Mouse (Mus musculus) embryonic facial prominence, embryonic 12.5 days (tissue): ENCODE measurements around the gene Bag2. TPM values are rescaled to one million over a fixed set of nuclear protein-coding genes. Genes with fewer than 3 reads are reported as not detected.

Experiments
- ATAC-seq: fragments of 200-750 bp; cut with Nextera tagmentation; 2 replicates; pipeline ENCODE4 v1.8.0; 2017; ENCODE audit not compliant: insufficient number of reproducible peaks, insufficient read depth, low FRiP score, low TSS enrichment
- H3K27ac ChIP-seq: fragments of 300-500 bp; sonication (generic); 2 replicates; pipeline ENCODE4 v1.5.1; 2016; ENCODE audit warnings: mild to moderate bottlenecking
- H3K27me3 ChIP-seq: fragments of 300-500 bp; sonication (generic); 2 replicates; pipeline ENCODE4 v1.6.1; 2016; ENCODE audit warnings: mild to moderate bottlenecking, moderate library complexity
- H3K36me3 ChIP-seq: fragments of 300-500 bp; sonication (generic); 2 replicates; pipeline ENCODE4 v1.6.1; 2016; ENCODE audit warnings: mild to moderate bottlenecking
- H3K4me1 ChIP-seq: fragments of 300-500 bp; sonication (generic); 2 replicates; pipeline ENCODE4 v1.6.1; 2016
- H3K4me2 ChIP-seq: fragments of 300-500 bp; sonication (generic); replicated peaks from 2 replicates; pipeline ENCODE4 v1.6.1; 2016; ENCODE audit warnings: mild to moderate bottlenecking, moderate library complexity
- H3K4me3 ChIP-seq: fragments of 300-500 bp; sonication (generic); 2 replicates; pipeline ENCODE4 v1.5.1; 2016; ENCODE audit warnings: mild to moderate bottlenecking
- H3K9ac ChIP-seq: fragments of 300-500 bp; sonication (generic); 2 replicates; pipeline ENCODE4 v1.6.1; 2016; ENCODE audit warnings: mild to moderate bottlenecking, moderate library complexity
- H3K9me3 ChIP-seq: fragments of 300-500 bp; sonication (generic); 2 replicates; pipeline ENCODE4 v1.6.1; 2016; ENCODE audit warnings: mild to moderate bottlenecking, moderate library complexity
- WGBS: fragments of 180-500 bp; shearing (Covaris S2); methylation state at CpG from one replicate; pipeline ENCODE4 v1.1.7; 2016; 5-methylcytosine and 5-hydroxymethylcytosine counted together
- polyA plus RNA-seq: library from polyadenylated mRNA; unstranded; fragments of >200 nt; fragmentation: Nextera tagmentation; extraction: Ambion mirVana; gene quantifications from 2 replicates; pipeline ENCODE4 v1.2.1, GENCODE M21; 2016

Gene Bag2
- 40.9 and 45.6 TPM in 2 replicates for polyA plus RNA-seq

DNA sequence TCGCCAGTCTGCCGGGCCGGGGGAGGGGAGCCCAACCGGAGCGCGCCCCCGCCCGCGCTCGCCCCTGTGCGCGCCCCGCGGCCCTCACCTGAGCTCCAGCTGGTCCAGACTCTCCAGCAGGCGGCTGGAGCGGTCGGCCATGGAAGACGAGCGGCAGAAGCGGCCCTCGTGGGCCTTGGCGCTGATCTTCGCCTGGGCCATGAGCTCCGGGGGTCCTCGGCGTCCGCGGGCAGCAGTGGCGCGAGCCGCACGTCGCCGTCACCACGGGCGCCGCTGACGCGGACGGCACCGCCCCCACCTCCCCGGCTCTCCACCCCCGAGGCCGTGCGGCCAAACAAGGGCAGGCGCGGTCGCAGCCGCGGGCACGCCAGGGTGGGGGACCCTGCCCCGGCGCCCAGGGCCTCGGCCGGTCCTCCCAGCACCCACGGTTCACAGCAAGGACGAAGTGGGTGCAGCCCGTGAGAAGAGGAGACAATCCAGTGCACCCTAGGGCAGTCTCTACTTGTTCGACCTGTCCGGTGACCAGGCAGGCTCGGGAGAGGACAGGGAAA, at the start of gene Bag2:
TSS of gene Bag2 (minus strand) at position 305 of the 551 bp plus-strand sequence.
- no peaks in the 10 kb centered on the region for H3K9me3 ChIP-seq
- peak within 1 kb of the TSS; percentile 73 for H3K4me3 ChIP-seq
- H3K27ac ChIP-seq, result peak within 1 kb of the TSS; percentile 69
- WGBS, result under 1% methylated on average over 61 of the region's 61 CpGs
- peak within 1 kb of the TSS; percentile 86 for H3K9ac ChIP-seq
- ATAC-seq, result peak; percentile 83
- H3K4me2 ChIP-seq, result peak within 1 kb of the TSS; percentile 93
- H3K36me3 ChIP-seq, result peaks cover 4% of the 10 kb centered on the region; the same call in 1 of the 2 replicates
- H3K4me1 ChIP-seq, result peaks cover 17% of the 10 kb centered on the region; the same call in 1 of the 2 replicates
- no peaks in the 10 kb centered on the region for H3K27me3 ChIP-seq

DNA sequence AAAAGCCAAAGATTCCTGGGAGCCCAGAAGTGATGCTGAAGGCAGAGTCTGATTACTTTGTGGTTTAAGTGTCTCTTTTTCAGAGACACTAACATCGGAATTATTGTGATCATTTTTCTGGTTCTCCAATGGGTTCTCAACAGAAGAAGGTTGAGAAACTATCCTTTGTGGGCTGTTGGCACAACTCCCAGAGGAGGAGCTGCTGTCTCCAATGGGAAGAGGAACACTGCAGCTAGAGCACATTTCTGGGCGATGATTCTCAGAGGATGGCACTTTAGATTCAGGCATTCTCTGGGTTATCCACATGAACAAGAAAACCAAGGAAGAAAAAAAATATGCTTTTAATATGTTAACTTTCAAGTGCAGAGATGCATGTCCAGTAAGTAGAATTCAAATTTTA, 45.7 kb upstream of the Bag2 start:
- Histone ChIP-seq H3K4me3 (no peak overlapping the region), H3K9me3 (no peaks in the 10 kb centered on the region), H3K4me1 (no peaks in the 10 kb centered on the region), H3K4me2 (no peak overlapping the region), H3K27me3 (no peaks in the 10 kb centered on the region), H3K27ac (no peak overlapping the region), H3K9ac (no peak overlapping the region), H3K36me3 (peaks cover 70% of the 10 kb centered on the region)
- no peak for ATAC-seq
- WGBS, result 94% methylated on average over 2 of the region's 2 CpGs

DNA sequence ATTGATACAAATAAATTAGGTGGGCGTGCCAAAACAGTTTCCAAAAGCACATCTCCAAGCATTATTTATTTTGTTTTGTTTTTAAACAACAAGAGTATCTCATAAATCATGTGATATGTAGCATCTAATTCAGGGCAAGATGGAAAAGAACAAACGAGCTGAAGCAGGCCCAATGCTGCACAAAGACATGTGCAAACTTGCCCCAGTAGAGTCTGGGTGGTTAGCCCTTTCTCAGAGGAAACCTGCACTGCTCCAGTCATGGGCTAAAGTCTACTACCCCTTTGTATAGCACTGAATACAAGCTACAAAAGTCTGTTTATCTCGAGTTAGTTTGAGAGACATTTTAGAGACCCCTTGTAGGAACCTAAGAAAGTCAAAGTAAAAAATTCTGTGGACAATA, 42.0 kb upstream of the Bag2 start:
- 79% methylated on average over 3 of the region's 3 CpGs for WGBS
- no peak for ATAC-seq
- H3K4me3 ChIP-seq, result no peak overlapping the region
- no peaks in the 10 kb centered on the region for H3K27me3 ChIP-seq
- no peak overlapping the region for H3K4me2 ChIP-seq
- no peak overlapping the region for H3K27ac ChIP-seq
- no peaks in the 10 kb centered on the region for H3K4me1 ChIP-seq
- peaks cover 49% of the 10 kb centered on the region for H3K36me3 ChIP-seq
- H3K9me3 ChIP-seq, result no peaks in the 10 kb centered on the region
- H3K9ac ChIP-seq, result no peak overlapping the region

DNA sequence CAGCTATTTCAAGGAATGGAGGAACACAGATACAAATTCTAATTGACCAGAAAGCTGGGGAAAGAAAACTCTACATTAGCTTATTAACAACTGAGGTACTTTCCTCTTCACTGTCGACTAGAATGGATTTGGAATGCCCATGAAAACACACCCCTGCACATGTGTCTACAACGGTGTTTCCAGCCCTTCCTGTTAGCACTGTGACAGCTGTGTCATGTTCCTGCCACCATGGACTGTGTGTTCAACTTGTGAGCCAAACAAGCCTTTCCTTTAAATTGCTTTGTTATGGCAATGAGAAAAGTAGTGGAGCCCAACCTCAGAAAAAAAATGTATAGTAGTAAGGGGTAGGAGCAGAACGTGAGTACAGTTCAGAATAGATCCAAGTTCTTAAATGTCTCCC, 30.9 kb upstream of the Bag2 start:
- H3K4me2 ChIP-seq, result no peak overlapping the region
- H3K27me3 ChIP-seq, result no peaks in the 10 kb centered on the region
- no peak overlapping the region for H3K9ac ChIP-seq
- H3K27ac ChIP-seq, result no peak overlapping the region
- no peaks in the 10 kb centered on the region for H3K9me3 ChIP-seq
- no peak for ATAC-seq
- peaks cover 7% of the 10 kb centered on the region for H3K36me3 ChIP-seq
- H3K4me3 ChIP-seq, result no peak overlapping the region
- H3K4me1 ChIP-seq, result no peaks in the 10 kb centered on the region
- WGBS, result 68% methylated on average over 3 of the region's 3 CpGs

DNA sequence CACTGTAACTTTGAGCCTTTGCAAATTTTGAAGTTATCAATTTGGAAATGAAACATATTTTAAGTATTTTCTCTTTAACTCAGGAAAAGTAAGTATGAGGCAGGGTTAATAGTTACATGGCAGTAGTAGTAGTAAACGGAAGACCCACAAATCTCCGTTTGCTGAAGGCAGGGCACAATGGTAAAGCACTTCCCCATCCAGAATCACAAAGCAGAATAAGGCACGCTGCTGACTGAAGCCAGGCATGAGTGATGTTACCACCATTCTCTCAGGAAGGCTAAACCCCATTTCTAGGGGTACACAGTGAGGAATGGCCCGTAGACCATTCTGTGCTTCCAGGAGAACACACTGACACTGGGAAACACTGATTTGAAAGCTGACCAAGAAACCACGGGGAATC, 30.5 kb upstream of the Bag2 start:
- Histone ChIP-seq H3K4me2 (no peak overlapping the region), H3K9me3 (no peaks in the 10 kb centered on the region), H3K36me3 (peaks cover 9% of the 10 kb centered on the region), H3K4me3 (no peak overlapping the region), H3K9ac (no peak overlapping the region), H3K27me3 (no peaks in the 10 kb centered on the region), H3K27ac (no peak overlapping the region), H3K4me1 (no peaks in the 10 kb centered on the region)
- WGBS, result 88% methylated on average over 5 of the region's 5 CpGs
- ATAC-seq, result no peak

DNA sequence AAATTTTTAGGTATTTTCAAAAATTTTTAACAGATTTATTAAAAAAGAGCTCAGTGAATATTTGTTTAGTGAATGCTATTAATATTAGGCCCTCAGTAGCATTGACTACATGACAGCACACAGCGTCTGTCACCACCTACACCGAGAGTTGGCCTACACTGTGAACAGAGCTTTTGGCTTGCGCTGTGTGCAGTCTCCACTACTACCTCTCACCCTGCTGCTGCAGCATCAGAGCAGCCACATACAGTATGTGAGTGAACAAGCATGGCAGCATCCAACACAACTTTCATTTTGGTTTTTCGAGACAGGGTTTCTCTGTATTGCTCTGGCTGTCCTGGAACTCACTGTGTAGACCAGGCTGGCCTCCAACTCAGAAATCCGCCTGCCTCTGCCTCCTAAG, 27.0 kb upstream of the Bag2 start:
- WGBS, result 95% methylated on average over 5 of the region's 5 CpGs
- ATAC-seq, result no peak
- no peak overlapping the region for H3K4me3 ChIP-seq
- H3K36me3 ChIP-seq, result peaks cover 17% of the 10 kb centered on the region
- H3K27ac ChIP-seq, result no peak overlapping the region
- no peak overlapping the region for H3K4me2 ChIP-seq
- no peak overlapping the region for H3K9ac ChIP-seq
- no peaks in the 10 kb centered on the region for H3K4me1 ChIP-seq
- H3K9me3 ChIP-seq, result no peaks in the 10 kb centered on the region
- no peaks in the 10 kb centered on the region for H3K27me3 ChIP-seq

DNA sequence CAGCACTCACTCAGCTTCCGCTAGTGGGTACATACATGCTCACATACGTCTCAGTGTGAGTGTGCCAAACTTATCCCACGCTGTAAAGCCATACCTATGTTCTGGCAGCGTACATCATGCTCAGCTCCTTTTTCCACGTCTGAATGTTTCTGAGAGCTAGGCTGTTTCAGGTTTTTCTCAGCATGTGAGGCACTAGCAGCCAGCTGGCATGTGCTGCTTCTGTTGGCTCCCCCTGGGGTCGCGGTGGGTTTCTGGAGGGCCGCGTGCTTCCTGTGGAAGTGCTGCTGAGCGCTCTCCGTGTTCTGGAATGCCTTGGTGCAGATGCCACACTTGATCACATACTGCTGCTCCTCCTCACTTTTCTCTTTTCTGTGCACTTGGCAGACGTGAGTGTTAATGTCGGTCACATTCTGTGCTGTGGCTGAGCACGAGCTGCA, 18.6 kb upstream of the Bag2 start:
- ATAC-seq, result no peak
- no peak overlapping the region for H3K27ac ChIP-seq
- H3K9ac ChIP-seq, result no peak overlapping the region
- H3K36me3 ChIP-seq, result peaks cover 30% of the 10 kb centered on the region
- WGBS, result 83% methylated on average over 14 of the region's 14 CpGs
- H3K4me3 ChIP-seq, result no peak overlapping the region
- no peaks in the 10 kb centered on the region for H3K4me1 ChIP-seq
- H3K9me3 ChIP-seq, result no peaks in the 10 kb centered on the region
- H3K4me2 ChIP-seq, result no peak overlapping the region
- H3K27me3 ChIP-seq, result no peaks in the 10 kb centered on the region

DNA sequence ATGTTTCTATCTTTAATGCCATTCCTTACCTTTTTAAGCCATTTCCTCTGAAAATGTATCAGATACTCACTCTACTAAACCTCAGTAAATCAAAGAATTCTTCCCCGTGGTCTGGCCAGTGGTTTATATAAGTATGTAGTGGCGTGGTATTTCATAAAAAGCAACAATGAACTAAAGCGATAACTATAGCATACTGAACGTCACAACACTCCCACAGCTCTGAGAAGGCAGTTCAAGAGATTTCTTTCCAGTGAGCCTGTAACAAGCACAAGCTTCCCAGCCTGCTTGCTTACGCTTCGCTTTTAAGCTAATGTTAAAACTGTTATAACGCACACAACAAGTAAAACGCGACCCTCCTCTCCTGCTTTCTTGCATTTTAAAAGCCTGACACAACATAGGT, 14.5 kb upstream of the Bag2 start:
- no peak overlapping the region for H3K4me2 ChIP-seq
- ATAC-seq, result no peak
- H3K9ac ChIP-seq, result no peak overlapping the region
- H3K4me3 ChIP-seq, result no peak overlapping the region
- no peaks in the 10 kb centered on the region for H3K4me1 ChIP-seq
- H3K27me3 ChIP-seq, result no peaks in the 10 kb centered on the region
- no peaks in the 10 kb centered on the region for H3K9me3 ChIP-seq
- peaks cover 40% of the 10 kb centered on the region for H3K36me3 ChIP-seq
- WGBS, result 93% methylated on average over 9 of the region's 9 CpGs
- no peak overlapping the region for H3K27ac ChIP-seq

DNA sequence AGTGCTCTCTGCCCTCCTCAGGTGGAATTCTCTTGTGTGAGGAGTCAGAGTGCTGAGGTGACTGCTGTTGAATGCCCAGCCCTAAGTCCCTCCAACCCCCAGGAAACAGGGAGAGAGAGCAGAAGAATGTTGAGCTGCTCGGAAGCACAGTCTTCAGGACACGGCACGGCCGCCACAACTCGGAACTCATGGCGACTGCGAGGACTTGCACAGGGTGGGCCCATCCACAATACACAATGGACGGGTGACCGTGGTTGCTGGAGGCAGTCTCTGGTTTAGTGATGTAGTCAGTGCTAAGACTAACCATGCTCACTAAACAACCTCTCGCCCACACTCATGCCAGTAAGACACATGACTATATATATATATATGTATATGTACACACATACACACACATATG, 14.0 kb upstream of the Bag2 start:
- Histone ChIP-seq H3K9me3 (no peaks in the 10 kb centered on the region), H3K9ac (no peak overlapping the region), H3K36me3 (peaks cover 37% of the 10 kb centered on the region), H3K4me1 (no peaks in the 10 kb centered on the region), H3K27ac (no peak overlapping the region), H3K4me3 (no peak overlapping the region), H3K27me3 (no peaks in the 10 kb centered on the region), H3K4me2 (no peak overlapping the region)
- 96% methylated on average over 10 of the region's 10 CpGs for WGBS
- no peak for ATAC-seq

DNA sequence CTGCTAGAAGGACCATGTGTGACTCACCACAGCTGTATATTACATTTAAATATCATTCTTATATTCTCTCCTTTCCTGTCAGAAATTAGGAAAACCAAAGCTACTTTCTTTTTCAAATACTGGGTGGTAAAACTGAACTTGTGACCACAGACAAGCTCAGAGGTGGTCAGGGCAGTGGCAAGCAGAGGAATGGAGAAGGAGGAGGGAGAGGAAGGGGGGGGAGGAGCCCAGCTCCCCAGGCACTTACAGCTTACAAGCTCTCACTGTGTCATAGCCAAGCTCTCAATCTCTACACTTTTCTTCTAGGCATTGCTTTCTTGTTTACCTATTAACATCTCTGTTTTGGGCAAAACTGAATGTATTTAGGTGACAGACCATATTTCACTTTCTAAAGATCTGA, 11.2 kb upstream of the Bag2 start:
- Histone ChIP-seq H3K27me3 (no peaks in the 10 kb centered on the region), H3K36me3 (peaks cover 32% of the 10 kb centered on the region)
- ATAC-seq, result no peak

DNA sequence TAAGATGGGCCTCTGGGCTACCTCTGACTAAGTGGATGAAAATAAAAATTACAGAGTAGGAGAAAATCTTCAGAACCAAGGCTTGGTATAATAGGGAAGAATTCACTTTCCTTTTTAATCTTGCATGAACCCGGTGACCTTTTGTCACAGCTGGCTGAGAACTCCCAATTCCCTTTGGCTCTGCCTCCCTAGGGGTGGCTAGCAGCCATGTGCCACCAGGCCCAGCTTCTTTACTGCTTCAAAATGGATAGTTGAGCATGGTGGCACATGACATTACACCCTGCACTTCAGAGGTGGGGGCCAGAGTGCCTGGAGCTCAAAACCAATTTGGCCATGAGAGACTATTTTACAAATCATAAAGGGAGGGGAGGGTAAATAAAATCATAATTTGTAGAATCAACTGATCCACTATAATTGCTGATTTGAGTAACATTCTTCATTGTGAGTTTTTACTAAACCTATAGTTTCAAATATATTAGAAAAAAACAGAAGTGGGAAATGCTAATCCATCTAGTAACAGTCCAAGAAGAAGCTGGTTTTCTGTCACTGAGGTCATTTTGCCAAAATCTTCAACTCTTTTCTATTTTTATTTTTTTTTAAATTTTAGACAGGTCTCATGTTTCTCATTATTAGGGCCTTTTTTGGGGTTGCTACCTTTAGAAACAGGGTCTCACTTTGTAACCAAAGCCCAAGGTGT, 10.6 kb upstream of the Bag2 start:
- H3K4me2 ChIP-seq, result no peak overlapping the region
- H3K27ac ChIP-seq, result no peak overlapping the region
- no peak for ATAC-seq
- H3K9me3 ChIP-seq, result no peaks in the 10 kb centered on the region
- 90% methylated on average over 1 of the region's 1 CpGs for WGBS
- peaks cover 4% of the 10 kb centered on the region; the same call in 1 of the 2 replicates for H3K4me1 ChIP-seq
- no peak overlapping the region for H3K9ac ChIP-seq
- H3K4me3 ChIP-seq, result no peak overlapping the region
- no peaks in the 10 kb centered on the region for H3K27me3 ChIP-seq
- H3K36me3 ChIP-seq, result peaks cover 32% of the 10 kb centered on the region

More for the DNA sequence above, 11.2 kb upstream of the Bag2 start:
- H3K9ac ChIP-seq, result no peak overlapping the region
- no peaks in the 10 kb centered on the region for H3K9me3 ChIP-seq
- H3K4me2 ChIP-seq, result no peak overlapping the region
- no peak overlapping the region for H3K4me3 ChIP-seq
- peaks cover 4% of the 10 kb centered on the region; the same call in 1 of the 2 replicates for H3K4me1 ChIP-seq
- H3K27ac ChIP-seq, result no peak overlapping the region
